Mouse (Mus musculus): ENCODE data around the gene Ascc3.

Gene Ascc3

DNA sequence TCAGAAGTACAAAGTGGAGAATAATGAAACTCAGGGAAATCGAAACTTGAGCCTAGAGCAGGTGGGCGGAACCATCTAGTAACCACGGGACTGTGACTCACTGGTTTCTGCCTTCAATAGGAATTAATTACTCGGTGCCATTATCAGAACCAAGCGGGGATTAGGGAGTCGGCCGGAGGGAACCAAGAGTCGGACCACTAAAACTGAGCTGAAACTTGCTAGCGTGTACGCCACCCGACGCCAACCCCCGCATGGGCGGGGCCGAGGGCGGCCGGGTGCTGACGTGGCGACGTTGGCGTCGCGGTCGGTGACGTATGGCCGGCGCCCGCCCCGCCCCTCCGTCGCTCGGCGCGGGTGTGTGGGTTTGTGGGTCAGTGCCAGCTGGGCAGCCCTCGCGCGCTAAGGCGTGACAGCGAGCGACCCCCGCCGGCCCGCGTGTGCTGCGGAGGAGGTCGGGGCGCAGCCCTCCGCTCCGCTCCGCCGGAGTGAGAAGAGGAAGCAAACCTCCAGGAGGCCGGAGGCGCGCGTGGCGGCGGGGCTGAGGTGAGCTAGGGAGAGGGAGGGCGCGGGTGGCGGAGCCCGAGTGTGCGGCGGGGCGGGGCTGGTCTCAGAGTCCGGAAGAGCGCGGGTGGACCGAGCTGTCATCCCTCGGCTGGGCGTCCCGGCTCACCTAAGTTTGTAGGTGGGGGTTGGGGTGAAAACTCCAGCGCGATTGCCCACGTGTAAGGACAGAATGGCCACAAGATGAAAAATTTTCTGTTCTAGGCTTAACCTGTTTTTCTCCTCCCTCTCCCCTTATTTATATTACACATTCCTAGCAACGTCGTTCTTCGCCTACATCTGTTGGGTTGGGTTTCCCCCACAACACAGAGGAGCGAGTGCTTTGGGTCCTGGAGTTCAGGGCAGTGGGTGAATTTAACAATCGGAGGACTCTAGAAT, at the start of gene Ascc3:
Gene Ascc3 (plus strand): TSS at position 315 of the 939 bp plus-strand sequence.
- peak; percentile 54 for DNase-seq (ENCODE audit: extremely low spot score, low read depth, low spot score)

DNA sequence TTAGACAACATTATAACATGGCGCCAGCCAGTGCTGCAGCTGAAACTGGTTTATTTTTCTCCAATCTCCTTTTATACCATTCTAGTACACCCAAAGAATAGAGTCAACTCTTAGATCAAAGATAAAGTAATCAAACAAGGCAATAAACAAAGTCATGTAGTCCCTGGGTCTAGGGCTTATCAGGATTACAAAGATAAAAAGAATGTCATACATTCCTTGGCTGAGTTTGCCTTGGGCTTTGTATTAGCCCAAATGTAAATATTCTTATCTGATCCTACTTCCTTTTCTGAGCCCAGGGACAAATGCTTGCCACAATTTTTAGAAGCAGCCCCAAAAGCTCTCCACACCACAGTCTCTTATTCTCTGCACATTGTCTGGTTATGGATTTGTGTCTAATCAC, 7.7 kb upstream of the Ascc3 start:
- no peak for DNase-seq (ENCODE audit: extremely low spot score, low read depth, low spot score)

DNA sequence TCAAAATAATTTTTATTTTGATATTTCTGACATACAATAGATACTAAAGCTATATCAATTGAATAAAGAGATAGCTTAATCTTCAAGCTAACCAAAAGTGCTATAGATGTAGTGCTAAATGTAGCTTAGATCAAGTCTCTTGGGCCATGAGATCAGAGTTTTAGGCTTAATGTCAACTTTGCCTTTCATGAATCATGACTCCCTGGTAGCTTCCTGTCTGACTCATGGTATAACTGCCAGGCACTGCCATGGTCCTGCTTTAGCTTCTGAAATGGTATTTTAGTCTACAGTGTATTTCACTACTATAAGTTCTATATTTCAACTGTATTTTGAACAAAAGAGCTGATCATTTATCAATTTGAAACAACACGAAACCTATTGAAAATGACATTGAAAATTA, 5.9 kb upstream of the Ascc3 start:
- no peak for DNase-seq (ENCODE audit: extremely low spot score, low read depth, low spot score)

DNA sequence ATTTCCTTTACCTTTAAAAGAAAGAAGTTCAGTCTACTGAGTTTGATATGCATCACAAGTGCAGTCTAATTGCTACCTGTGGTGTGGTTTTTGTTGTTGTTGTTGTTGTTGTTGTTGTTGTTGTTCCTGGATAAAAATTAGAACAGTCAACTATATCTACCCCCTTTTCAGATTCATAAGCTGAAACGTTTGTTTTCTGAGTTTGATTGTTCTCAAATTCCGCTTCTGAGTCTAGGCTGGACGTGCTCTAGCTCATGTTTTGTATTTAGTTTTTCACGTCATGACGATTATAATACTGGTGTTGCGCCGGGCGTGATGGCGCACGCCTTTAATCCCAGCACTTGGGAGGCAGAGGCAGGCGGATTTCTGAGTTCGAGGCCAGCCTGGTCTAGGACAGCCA, 902 bp downstream of the Ascc3 start:
- DNase-seq (ENCODE audit: extremely low spot score, low read depth, low spot score), result no peak

DNA sequence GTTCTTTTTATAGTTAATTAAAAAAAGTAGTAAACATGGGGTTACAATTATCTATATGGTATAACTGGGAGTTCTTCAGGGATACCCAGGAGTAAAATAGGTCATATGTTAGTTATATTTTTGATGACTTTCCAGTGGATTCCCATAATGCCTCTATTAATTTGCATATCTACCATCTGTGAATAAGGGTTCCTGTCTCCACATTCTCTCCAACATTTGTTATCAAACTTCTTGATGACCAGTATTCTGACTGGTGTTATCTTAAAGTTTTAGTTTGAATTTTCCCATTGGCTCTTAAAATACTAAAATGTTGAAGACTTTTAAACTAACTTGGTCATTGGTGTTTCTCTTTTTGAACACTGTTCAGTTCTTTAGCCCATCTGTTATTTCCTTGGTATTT, 2.9 kb downstream of the Ascc3 start:
- DNase-seq (ENCODE audit: extremely low spot score, low read depth, low spot score), result no peak

DNA sequence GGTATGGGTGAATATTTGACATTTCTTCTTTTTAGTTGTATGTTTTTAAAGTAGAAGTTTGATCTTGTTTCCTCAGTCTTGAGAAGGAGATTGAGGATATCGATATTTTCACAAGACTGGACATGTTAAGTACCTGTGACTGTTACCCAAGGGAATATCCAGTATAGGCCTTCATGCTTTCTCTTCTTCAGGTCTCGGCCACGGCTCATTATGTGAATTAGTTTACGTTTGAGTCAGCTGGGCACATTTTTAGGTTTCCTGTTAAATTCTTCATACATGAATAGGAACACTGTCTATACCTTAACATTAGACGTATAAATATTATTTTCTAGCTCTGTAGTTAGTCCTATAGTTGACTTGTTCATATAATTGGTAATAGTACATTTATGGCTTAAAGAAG, 12.4 kb downstream of the Ascc3 start:
- DNase-seq (ENCODE audit: extremely low spot score, low read depth, low spot score), result no peak

DNA sequence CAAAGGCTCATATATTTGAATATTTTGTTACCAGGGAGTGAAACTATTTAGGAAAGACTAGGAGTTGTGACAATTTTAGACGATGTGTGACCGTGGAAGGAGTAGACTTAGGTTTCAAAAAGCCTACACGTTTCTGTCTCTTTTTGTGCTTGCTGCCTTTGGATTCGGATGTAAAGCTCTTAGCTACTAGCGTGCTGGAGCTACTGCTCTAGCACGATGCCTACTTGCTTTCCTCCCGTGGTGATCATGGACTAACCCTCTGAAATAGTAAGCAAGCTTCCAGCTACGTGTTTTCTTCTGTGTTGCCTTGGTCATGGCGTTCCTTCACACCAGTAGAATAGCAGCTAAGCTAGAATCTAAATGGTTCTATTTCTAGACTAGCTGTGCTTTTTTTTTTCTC, 21.4 kb downstream of the Ascc3 start:
- DNase-seq (ENCODE audit: extremely low spot score, low read depth, low spot score), result no peak

DNA sequence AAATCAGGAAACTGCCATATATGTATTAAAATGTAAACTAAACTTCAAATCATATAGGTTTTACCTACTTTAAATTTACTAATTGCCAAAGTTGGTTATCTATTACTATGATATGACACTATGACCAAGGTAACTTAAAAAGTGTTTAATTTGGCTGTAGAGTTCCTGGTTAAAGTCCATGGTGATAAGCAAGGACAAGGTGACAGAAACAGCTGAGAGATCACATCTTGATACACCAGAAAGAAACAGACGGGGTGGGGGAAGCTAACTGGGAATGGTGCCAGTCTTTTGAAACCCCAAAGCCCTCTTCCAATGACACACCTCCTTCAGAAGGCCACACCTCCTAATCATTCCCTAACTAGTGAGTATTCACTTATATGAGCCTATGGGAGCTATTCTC, 33.4 kb downstream of the Ascc3 start:
- no peak for DNase-seq (ENCODE audit: extremely low spot score, low read depth, low spot score)

DNA sequence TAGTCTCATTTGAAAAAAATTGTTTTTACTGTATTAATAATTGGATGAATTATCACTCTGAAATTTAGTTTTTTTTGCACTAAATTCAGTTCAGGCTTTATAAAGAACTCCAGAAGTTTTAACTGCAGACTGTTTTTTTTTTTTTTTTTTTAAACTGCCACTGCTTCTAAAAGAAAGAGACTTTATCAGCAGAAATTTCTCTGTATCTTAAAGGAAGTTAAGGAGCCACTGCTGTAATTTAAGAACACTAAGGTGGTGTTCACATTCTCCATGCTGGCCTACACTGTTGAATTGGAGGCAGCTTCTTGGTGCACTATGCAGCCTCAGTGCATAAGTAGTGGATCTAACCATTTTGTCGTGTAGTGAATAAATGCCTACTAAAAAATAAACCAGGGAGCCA, 47.1 kb downstream of the Ascc3 start:
- DNase-seq (ENCODE audit: extremely low spot score, low read depth, low spot score), result no peak

DNA sequence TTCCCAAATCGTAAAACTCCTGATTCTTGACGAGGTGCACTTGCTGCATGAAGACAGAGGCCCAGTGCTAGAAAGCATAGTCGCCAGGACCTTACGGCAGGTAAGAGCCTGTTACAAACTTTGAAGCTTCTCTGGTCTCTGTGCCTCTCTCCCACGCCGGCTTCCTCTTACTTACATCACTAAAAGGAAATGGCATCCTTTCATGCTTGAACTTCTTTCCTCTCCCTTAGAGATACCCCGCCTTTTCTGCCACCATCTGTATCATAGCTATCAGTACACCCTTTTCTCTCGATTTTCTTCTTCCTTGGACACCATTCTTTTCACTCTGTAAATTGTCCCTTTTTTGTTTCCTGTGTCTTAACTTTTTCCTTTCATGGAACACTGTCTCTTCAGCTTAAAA, 58.1 kb downstream of the Ascc3 start:
- DNase-seq (ENCODE audit: extremely low spot score, low read depth, low spot score), result no peak

DNA sequence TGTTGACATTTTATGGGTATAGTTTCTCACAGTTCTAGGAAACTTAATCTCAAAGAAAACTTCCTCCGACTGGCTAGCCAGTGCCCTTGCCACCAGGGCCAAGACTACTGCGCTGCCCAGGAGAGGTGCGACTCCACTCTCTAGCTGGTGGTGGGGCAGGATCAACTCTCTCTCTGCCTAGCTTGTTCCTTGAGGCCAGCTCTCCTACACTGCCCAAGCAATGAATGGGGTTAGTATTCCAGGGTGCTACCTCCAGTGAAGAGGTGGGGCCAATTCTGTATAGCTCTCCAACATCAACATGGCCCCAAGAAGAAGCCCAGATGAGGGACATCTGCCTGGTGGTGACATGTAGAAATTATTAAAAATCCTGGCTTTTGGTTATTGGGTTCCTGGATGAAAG, 61.1 kb downstream of the Ascc3 start:
- DNase-seq (ENCODE audit: extremely low spot score, low read depth, low spot score), result no peak

DNA sequence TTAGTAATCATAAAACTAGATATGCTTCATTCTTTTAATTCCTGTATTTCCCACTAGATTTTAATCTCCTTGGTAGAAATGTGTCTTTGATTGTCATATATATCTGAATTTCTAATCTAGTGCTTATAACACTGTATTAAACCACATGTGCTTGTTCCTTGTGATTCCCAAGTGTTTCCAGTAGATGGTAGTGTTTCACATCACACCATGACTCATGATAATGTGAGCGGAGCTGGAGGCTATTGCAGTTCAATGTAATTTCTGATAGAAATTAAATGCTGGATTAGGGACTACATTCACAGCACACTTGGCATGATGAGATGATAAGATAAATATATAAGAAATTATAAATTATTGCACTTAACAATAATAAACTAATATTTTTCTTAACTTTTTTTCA, 64.9 kb downstream of the Ascc3 start:
- DNase-seq (ENCODE audit: extremely low spot score, low read depth, low spot score), result no peak

DNA sequence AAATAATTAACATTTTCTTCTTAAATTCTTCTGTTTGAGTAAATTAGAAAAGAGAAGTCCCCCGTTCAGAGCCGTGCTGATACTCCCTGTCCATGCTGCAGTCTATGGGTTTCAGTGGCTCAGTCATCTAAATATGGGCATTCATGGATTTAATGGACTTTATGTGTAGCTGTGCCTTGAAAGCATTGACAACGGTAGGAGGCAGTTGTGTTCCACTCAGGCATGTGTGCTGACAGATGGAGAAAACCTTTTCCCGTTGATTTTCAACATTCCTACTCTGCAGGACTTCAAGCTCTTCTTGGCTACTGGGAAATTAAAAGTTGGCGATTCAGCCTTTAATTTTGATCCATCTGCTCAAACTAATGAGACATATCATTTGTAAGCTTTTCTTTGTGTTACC, 79.0 kb downstream of the Ascc3 start:
- DNase-seq (ENCODE audit: extremely low spot score, low read depth, low spot score), result no peak

DNA sequence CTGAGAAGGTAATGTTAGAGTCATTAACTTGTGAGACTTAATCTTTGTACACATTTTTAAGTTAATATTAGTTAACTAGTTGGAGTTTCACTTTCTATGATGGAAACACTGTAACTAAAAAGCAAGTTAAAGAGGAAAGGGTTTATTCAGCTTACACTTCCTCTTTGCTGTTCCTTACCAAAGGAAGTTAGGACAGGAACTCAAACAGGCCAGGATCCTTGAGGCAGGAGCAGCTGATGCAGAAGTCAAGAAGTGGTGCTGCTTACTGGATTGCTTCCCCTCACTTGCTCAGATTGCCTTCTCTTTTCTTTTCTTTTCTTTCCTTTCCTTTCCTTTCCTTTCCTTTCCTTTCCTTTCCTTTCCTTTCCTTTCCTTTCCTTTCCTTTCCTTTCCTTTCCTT, 97.9 kb downstream of the Ascc3 start:
- DNase-seq (ENCODE audit: extremely low spot score, low read depth, low spot score), result no peak

DNA sequence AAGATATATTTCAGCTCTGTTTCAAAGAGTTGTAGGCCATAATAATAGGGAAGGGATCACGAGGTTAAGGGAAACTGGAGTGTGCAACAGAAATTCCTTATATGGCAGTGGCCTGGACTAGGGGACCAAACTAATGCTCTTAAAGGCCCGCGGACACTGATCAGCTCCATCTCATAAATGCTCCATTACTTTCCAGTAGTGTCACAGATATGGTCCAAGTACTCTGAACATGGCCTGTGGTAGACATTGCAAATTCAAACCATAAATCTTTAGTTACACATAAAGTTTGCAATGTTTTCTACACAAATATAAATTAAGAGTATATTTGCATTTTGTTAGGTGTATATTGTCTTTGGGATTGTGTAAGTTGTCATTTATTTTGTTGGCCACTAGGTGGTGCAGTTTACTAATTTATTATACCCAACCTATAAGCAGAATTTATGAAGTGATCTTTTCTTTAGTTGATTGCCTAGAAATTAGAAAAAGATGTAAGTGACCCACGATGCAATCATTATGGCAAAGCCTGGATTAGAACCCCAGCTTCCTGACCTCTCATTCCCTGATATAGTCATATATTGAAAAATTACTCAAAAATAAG, 106.5 kb downstream of the Ascc3 start:
- peak; percentile 16 for DNase-seq (ENCODE audit: extremely low spot score, low read depth, low spot score)

DNA sequence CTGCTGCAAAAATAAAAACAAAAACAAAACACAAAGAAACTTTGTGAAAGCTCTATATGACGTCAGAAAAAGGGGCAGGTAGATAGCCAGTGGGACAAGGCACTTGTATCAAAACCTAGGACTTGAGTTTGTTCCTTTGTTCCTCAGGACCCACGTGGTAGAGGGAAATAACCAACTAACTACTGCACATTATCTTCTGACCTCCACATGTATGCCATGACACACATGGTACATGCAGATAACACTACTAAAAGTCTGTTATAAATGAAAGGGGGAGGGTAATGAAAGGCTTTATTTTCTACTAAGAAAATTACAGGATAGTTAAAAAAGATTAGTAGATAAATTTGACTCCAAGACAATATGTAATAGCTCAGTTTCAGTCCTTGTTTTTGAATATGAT, 109.3 kb downstream of the Ascc3 start:
- no peak for DNase-seq (ENCODE audit: extremely low spot score, low read depth, low spot score)

DNA sequence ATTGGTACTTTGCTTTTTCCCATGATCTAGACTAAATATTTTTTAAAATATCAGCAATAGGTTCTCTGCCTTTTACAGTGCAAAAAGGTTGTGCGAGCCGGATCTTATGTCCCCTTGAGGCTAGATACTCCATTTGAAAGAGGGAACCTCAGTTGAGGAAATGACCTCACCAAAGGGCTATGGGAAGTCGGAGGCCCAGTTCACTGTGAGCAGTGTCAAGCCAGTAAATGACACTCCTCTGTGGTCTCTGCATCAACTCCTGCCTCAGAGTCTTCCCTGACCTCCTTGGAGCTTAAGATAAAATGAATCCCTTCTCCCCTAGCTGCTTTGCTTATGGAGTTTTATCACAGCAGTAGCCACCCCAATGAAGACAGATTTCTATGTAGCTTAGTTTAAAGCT, 109.9 kb downstream of the Ascc3 start:
- DNase-seq (ENCODE audit: extremely low spot score, low read depth, low spot score), result no peak

DNA sequence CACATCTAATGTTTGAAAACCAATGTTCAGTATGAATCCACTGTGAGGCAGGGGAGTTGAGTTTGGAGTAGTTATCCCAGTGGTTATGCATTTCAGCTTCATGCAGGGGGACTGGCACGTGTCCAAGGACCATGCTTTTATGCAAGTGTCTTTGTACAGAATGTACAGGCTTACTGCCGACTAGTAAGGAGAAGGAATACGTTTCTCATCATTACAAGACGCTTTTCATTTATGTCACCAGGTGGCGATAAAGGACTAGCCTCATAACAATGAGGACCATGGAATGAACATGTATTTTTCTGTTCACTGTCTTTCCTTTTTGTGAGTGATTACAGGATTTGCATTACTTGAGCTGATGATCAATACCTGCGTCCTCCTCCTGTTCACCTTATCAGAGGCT, 111.7 kb downstream of the Ascc3 start:
- peak; percentile 46 for DNase-seq (ENCODE audit: extremely low spot score, low read depth, low spot score)

DNA sequence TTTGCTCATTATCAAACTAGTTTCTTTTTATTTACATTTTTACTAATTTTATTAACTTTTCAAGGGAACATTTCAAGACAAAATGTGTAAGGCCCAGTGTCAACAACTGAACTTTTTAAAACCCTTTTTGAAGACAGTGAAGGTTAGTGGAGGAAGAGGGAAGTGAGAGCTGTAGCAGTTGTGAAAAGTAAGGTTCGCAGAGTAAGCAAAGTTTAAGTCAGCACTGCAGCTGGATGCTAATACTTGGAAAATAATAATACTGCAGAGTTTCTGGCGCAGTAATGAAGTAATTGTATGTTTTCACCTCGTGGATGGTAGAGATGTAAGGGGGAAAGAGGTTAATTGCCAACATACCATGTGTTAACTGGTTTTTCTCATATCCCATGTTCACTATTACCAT, 112.4 kb downstream of the Ascc3 start:
- no peak for DNase-seq (ENCODE audit: extremely low spot score, low read depth, low spot score)

DNA sequence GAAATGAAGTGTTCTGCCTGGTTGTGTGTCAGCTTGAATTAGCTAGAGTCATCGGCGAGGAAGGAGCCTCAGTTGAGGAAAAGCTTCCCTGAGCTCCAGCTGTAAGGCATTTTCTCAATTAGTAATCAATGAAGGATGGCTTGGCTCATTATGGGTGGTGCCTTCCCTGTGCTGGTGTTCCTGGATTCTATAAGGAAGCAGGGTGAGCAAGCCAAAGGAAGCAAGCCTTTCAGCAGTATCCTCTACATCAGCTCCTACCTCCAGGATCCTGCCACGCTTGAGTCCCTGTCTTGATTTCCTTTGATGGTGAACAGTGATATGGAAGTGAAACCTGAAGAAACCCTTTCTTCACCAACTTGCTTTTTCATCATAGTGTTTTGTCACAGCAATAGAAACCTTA, 118.8 kb downstream of the Ascc3 start:
- no peak for DNase-seq (ENCODE audit: extremely low spot score, low read depth, low spot score)

DNA sequence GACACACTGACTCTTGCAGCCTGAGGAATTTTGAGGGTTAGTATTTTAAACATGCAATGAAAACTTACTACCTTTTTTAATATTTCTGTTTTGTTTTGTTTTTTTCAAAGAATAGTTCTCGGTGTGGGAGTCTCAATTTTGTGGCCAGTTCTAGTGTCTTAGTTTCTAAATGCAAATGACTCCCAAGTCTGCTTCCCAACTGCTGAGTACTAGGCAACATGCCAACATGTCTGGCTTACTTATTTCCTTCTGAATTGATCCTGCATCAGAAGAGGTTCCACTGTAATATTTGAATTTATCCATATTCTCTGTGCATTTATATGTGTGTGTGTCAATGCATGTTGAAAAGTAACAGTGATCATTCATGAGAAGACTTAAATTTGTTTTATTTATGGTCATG, 119.3 kb downstream of the Ascc3 start:
- no peak for DNase-seq (ENCODE audit: extremely low spot score, low read depth, low spot score)

DNA sequence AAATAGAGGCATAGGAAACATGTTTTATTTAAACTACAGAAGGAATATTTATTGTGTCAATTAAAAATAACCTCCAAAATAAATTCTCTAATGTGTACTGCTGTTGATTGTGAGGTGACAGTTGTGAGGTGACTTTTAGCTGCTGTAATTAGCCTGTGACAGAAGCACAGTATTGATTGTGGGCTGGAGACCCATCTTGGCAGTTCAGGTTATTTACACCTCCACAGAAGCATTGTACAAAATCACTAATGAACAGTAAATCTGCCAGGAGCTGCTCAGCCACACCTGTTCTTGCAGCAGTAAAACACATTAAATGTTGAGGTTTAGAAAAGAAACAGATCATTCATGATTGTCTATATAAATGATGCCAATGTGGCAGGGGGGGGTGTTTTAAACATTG, 141.0 kb downstream of the Ascc3 start:
- no peak for DNase-seq (ENCODE audit: extremely low spot score, low read depth, low spot score)

DNA sequence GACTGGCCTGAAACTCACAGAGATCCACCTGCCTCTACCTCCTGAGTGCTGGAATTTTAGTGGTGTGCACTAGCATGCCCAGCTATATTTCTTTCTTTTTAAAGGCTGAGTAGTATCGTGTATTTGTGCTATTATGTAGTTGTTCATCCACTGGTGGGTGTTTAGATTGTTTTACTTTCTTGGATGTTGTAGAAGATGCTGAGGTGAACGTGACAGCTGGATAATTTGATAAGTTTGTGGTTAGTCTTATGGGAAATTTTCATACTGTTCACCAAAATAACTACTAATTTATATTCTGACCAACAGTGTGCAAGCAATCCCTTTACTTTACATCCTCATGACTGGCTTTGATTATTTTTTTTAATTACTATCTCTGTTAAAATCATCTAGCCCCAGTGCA, 169.6 kb downstream of the Ascc3 start:
- no peak for DNase-seq (ENCODE audit: extremely low spot score, low read depth, low spot score)

All from hindlimb bud, embryonic 11.5 days (tissue).